Mouse (Mus musculus) frontal cortex, postnatal 25 days (tissue): ENCODE measurements at regions not wholly inside any gene's neighbourhood (a gene's known extent, or its start where the extent isn't known, plus 50 kb on each side); places are given as distances from the start of the nearest gene placed in this dataset.

ENCODE experiments used
- DNase-seq, 2 experiments: peaks; one replicate each; pipeline ENCODE4 v3.0.0; 2022; ENCODE audit warnings: low spot score in 2 of 2

- no peak for DNase-seq
Observed at GRCm38 (mm10) chr2:114828192-114828591, 173.4 kb upstream of the Dph6 start.

- no peak for DNase-seq
Observed at GRCm38 (mm10) chr2:114835694-114836093, 180.9 kb upstream of the Dph6 start.

- DNase-seq = no peak
Observed at GRCm38 (mm10) chr2:114843696-114844388, 189.1 kb upstream of the Dph6 start.

GRCm38 (mm10) chr2:114844389-114844771, 189.6 kb upstream of the Dph6 start:
- no peak for DNase-seq

GRCm38 (mm10) chr2:114848439-114848838, 193.7 kb upstream of the Dph6 start:
- DNase-seq = no peak

GRCm38 (mm10) chr2:114848914-114849313, 194.2 kb upstream of the Dph6 start:
- no peak for DNase-seq

- DNase-seq = peak; percentile 75 to 79
Observed at GRCm38 (mm10) chr2:114853715-114854530, 199.2 kb upstream of the Dph6 start.

GRCm38 (mm10) chr2:114872272-114872671, 217.5 kb upstream of the Dph6 start:
- DNase-seq = no peak

- no peak for DNase-seq
Observed at GRCm38 (mm10) chr2:114873090-114873489, 218.3 kb upstream of the Dph6 start.

- DNase-seq = no peak
Observed at GRCm38 (mm10) chr2:114879084-114879483, 224.3 kb upstream of the Dph6 start.

- DNase-seq = no peak
Observed at GRCm38 (mm10) chr2:114879784-114880183, 225.0 kb upstream of the Dph6 start.

GRCm38 (mm10) chr2:114885734-114886260, 231.0 kb upstream of the Dph6 start:
- DNase-seq = no peak

- DNase-seq = no peak
Observed at GRCm38 (mm10) chr2:114898812-114899211, 244.0 kb upstream of the Dph6 start.

- DNase-seq = no peak
Observed at GRCm38 (mm10) chr2:114911845-114912500, 257.2 kb upstream of the Dph6 start.

- no peak for DNase-seq
Observed at GRCm38 (mm10) chr2:114915025-114915690, 260.4 kb upstream of the Dph6 start.

GRCm38 (mm10) chr2:114918420-114919332, 263.9 kb upstream of the Dph6 start:
- no peak for DNase-seq

- no peak for DNase-seq
Observed at GRCm38 (mm10) chr2:114923911-114924310, 269.1 kb upstream of the Dph6 start.

- DNase-seq = no peak
Observed at GRCm38 (mm10) chr2:114935436-114935835, 280.7 kb upstream of the Dph6 start.

GRCm38 (mm10) chr2:114938416-114939147, 283.8 kb upstream of the Dph6 start:
- no peak for DNase-seq

- DNase-seq = no peak
Observed at GRCm38 (mm10) chr2:114966111-114966510, 311.3 kb upstream of the Dph6 start.
